Mouse (Mus musculus) cortical plate, adult 2 months (tissue): Measurements from ENCODE around the gene Gm15093.
"Not testable (repeated sequence)": the region's sequence is repeated elsewhere in the genome, so short reads cannot be mapped to it uniquely, and the experiment has no call there.

ENCODE experiments used
- CTCF ChIP-seq: fragments of 200-500 bp; IDR thresholded peaks from 2 replicates; pipeline ENCODE4 v1.5.1; 2011; ENCODE audit warnings: mild to moderate bottlenecking, control low read depth, low read length; ENCODE audit not compliant: insufficient read depth; ENCODE audit errors: extremely low read depth
- POLR2A ChIP-seq: fragments of 200-500 bp; IDR thresholded peaks from 2 replicates; pipeline ENCODE4 v1.6.1; 2011; ENCODE audit warnings: mild to moderate bottlenecking, low read length, control low read depth; ENCODE audit not compliant: insufficient read depth; ENCODE audit errors: extremely low read depth

GRCm38 (mm10) chrX:149272077-149272476, at the start of gene Gm15093:
- TF ChIP-seq POLR2A, CTCF: not testable (repeated sequence)
